Mouse (Mus musculus): Measurements from ENCODE around the gene Tmem199. TPM values are rescaled to one million over a fixed set of nuclear protein-coding genes. Genes with fewer than 3 reads are reported as not detected.
"Not testable (repeated sequence)": the region's sequence is repeated elsewhere in the genome, so short reads cannot be mapped to it uniquely, and the experiment has no call there.

The Tmem199 gene
- total RNA-seq (2021) = 10 to 100 TPM; 13.4 to 15.0 TPM
- long read RNA-seq, experiment 1, transcript Tmem199-201 (6 exons, 1,347 nt) = major isoform, 25 of 26 reads
- long read RNA-seq, experiment 1, partial matches to known transcripts = 1 of 26 reads
- long read RNA-seq, experiment 1, other reads (novel, unspliced or antisense) = 0 of 26 reads
- long read RNA-seq, experiment 2, transcript Tmem199-201 (6 exons, 1,347 nt) = major isoform, 18 of 19 reads
- long read RNA-seq, experiment 2, partial matches to known transcripts = 0 of 19 reads
- long read RNA-seq, experiment 2, other reads (novel, unspliced or antisense) = 1 of 19 reads

DNA sequence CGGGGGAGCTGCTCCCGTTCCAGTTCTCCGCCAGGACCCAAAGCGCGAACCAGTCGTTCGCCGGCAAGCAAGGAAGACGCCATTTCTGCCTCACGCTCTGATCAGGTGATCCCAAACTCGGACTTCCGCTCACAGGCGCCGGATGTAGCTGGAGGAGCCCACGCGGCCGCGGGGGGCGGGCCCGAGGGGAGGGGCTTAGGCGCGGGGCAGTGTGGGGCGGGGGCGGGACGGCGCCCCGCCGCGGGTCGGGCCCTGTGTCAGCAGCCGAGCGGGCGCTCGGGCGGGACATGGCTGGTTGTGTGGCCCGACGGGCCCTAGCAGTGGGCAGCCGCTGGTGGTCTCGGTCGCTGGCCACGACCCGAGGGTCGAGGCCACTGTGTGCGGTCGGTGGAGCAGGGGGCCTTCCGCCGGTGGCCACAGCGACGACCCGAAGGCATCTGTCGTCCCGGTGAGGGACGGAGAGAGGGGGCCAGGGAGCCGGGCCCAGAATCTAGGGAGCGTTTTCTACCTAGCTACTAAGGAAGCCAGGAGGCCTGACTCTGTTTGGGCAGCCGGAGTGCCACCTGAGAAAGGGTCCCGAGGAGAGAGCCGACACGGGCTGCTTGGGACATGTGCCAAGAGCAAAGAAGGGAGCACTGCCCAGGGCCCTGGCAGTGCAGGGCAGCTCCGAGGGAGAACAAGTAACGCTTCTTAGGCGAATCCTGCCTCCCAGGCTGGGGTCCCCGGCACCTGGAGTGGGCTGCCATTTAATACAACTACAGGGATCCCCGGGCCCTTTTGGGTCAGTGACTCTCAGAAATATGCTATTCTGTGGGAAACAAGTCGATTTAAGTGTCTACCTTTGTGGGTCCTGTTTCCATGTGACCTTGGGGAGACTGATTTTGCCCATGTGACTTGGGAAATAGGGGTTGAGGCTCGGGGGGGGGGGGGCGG lies at the start of gene Tmem199, which contains the start of gene Poldip2:
Gene Tmem199, minus strand, starts transcription at position 148 of the 933 bp plus-strand sequence.
Gene Poldip2, plus strand, starts transcription at position 169 of the 933 bp plus-strand sequence.
- intact Hi-C loops (cut with DNase I; ENCODE audit: low total_unique reads) = no loop called here
- peak; percentile 92 for DNase-seq

DNA sequence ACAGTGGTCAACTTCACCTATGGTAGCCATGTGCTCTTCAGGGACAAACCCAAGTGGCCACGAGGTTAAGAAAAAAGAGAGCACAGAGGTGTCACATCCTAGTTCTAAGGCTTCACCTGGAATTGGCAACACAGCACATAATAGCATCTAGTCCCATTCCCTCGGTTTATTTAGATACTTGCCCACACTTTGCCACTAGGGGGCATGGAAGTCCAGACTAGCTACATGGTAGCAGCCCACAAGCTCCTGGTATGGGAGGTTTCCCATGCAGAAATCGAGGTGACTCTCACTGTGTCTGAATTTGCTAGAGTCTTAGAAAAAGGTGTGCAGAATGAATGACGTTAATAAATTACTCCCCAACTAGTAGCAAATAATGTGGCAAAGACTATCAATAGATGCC lies 48.5 kb upstream of the Tmem199 start:
- peak; percentile 52 for DNase-seq
- intact Hi-C loops (cut with DNase I; ENCODE audit: low total_unique reads) = no loop called here

DNA sequence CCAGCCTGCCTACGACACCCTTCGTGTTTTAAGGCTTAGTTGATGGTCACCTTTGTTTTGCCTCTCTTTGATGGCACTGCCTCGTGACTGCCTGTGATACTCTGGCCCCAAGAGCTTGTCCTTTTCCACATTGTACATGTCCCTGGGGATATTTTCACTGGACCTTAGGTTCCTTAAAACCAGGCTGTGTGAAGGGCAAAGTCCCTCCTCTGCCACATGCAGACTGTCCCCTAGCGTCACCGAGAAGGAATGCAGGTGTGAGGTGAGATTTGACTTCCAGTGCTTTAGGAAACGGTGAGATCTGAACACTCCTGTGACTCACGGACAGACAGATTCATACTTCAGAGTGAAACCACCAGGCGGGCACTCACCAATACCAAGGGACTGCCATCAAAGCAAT lies 45.3 kb upstream of the Tmem199 start:
- no peak for DNase-seq
- intact Hi-C loops (cut with DNase I; ENCODE audit: low total_unique reads) = loop anchor here (5.0 kb wide), 1 partner anchor 270 kb away; the partner anchor contains the start of gene Lyrm9

DNA sequence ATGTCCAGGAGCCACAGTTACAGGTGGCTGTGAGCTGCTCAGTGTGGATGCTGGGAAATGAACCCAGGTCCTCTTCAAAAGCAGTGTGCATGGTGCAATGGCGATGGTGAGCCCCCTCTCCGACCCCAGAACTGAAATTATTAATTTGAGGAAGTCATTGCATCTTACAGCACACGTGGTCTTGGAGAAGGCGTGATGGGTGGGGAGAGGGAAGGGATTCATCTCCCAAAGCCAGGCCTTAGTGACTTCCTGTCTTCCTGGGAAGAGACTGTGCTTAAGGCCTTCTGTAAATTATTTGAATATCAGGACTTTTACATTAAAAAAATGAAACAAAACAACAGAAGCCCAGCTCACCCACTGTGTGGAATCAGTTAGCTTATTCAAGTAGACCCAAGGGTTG lies 44.1 kb upstream of the Tmem199 start:
- intact Hi-C loops (cut with DNase I; ENCODE audit: low total_unique reads) = loop anchor here (5.0 kb wide), 1 partner anchor 271 kb away; the partner anchor contains the start of gene Lyrm9
- no peak for DNase-seq

DNA sequence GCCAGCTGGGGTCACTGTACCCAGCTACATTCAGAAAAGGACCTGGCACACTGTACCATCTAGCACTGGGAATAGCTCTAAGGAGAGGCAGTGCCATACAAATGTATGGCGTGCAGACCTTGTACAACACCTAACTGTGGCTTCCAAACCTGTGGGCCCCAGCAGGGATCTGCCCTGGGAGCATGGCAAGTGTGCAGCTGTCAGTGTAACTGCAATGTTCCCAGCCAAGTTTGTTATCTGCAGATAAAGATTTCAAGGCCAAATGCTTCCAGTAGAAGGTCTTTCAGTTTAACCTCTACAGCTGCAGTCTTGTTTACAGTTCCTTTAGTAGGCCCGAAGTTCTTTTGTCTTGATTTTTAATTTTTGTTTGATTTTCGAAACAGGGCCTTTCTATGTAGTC lies 43.7 kb upstream of the Tmem199 start:
- intact Hi-C loops (cut with DNase I; ENCODE audit: low total_unique reads) = loop anchor here (5.0 kb wide), 1 partner anchor 272 kb away; the partner anchor contains the start of gene Lyrm9
- DNase-seq = no peak

DNA sequence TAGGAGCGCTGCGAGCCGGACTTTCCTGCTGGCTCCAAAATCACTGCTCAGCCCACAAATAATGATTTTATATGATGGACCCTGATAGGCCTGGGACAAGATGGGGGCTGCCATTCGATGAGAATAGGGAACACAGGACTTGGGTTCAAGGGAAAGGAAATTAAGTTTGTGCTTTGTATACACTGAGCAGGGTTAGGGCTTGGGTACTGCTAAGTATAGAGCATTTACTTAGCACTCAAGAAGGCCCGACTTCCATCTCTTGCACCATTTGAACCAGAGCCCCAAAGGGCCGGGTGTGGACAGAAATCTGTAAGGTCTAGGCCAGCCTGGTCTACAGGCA lies 39.1 kb upstream of the Tmem199 start:
- DNase-seq = no peak
- intact Hi-C loops (cut with DNase I; ENCODE audit: low total_unique reads) = no loop called here

DNA sequence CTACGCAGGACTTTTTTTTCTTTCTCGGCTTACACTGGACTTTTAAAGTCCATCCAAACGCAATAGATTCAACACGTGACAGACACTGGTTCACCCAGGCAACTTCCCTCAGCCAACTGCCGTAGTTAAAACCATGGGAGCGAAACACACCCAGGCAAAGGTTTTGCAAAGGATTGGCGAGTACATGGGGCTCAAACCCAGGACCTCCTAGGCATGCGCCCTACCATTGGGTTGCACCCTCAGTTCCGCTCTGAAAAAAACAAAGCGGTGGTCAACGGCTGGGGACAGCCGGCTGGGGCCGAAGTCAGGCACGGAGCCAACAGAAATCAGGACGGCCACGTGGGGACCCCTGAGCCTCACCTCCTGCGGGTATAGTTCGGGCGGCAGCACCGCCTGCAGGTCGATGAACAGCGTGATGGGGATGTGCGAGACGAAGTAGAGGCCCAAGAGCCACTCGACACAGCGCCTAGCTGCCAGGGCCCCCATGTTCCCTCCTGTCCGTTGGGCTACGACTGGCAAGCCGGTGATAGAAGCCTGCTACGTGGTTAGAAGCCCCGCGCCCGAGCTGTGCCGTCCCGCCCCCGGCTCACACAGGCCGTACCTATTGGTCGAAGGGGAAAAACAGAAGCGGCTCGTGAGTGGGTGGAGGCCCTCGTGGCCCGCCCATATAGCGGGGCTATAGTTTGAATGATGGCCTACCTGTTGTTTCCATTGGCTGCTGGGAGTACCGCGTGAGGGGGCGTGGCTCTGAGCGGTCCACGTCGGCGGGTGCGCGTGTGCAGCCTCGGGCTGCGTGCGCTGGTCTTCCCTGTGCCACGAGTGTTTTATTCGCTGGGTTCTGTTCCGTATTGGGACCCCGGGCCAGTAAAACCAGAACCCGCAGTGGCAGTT lies 38.4 kb upstream of the Tmem199 start, which contains the start of gene Tmem97:
Gene Tmem97, minus strand, starts transcription at position 610 of the 891 bp plus-strand sequence.
- intact Hi-C loops (cut with DNase I; ENCODE audit: low total_unique reads) = no loop called here
- DNase-seq = peak; percentile 95

DNA sequence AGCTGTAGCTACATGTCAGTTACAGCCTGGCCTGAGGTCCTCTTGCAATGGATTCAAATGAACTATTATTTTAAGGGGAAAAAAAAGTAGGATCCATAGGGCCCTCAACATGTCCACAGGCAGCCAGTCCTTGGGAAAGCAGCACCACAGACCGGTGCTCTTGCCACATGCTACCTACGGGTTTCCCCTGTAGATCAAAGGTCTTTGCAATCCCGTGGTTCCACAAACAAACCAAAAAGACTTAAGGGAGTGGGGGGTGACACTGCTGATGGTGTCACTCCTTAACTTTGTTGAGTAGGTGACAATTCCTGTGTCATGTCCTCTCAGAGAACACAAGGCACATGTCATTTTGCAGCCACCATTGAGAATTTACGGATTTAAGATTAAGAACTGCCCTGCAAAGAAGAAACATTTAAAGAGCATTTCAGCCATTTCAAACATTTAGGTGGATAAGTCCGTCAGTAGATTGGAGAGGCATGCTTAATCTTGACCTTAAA lies 37.6 kb upstream of the Tmem199 start:
- intact Hi-C loops (cut with DNase I; ENCODE audit: low total_unique reads) = no loop called here
- DNase-seq = no peak

GRCm38 (mm10) chr11:78547718-78548460 lies 35.9 kb upstream of the Tmem199 start:
- intact Hi-C loops (cut with DNase I; ENCODE audit: low total_unique reads) = no loop called here

DNA sequence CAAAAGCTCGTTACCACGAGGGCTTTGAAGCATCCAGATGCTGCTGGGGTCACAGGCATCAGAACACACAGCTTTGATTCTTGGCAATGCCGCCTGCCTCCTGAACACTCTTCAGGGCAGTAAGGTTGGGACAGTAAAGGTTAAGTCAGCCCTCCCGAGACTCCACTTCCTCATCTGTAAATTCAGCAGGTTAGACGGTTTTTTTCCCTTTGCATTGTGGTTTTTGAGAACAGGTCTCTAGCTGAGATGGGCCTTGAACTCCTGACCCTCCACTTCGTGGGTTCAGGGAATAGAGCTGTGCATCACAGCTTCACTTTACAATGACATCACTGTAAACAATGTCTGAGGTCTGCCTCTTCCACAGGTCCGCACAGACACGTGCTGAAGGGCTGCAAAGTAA lies 33.2 kb upstream of the Tmem199 start:
- DNase-seq = no peak
- intact Hi-C loops (cut with DNase I; ENCODE audit: low total_unique reads) = no loop called here

More at GRCm38 (mm10) chr11:78547718-78548460, 35.9 kb upstream of the Tmem199 start:
- DNase-seq = no peak

DNA sequence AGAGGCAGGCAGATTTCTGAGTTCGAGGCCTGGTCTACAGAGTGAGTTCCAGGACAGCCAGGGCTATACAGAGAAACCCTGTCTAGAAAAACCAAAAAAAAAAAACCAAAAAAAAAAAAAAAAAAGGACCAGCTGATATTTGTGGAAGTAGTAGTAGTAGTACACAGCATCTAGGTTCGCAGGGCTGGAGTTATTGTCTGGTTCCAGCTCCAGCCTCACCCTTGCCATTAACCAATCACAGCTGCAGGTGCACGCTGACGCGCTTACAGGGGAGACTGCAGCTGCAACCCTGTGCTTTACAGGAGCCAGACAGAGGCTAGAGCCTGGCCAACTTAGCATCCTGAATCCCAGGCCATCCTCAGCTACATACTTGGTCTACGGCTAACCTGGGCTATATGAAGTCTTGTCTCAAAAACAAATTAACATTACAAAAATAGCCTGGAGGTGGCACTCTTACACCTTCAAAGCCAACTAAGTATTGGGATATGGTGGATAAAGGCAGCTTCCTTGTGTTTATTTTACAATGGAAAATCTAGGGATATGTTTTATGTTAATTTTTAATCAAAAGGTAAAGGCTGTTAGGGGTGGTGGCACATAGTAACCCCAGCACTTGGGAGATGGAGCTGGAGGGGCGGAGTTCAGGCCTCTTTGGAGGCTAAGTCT lies 32.6 kb upstream of the Tmem199 start:
- intact Hi-C loops (cut with DNase I; ENCODE audit: low total_unique reads) = no loop called here
- DNase-seq = no peak

GRCm38 (mm10) chr11:78540358-78540757 lies 28.4 kb upstream of the Tmem199 start:
- DNase-seq = no peak
- intact Hi-C loops (cut with DNase I; ENCODE audit: low total_unique reads) = no loop called here

DNA sequence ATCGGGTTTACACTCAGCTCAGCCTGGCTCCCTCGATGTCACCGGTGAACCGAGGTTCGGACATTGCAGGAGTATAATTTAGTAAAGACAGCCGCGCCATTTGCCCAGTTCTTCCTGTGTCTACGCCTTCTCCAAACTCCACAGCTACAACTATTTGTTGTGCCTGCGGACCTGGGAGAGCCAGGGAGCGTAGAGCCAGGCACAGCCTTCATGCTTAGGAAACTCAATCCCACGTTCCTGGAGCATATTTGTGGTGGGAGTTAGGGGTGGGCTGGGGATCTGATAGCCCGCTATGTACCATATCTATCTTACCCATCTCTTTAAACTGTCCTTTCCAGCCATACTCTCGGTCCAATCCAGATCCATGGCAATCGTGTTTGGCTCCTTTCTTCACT lies 24.7 kb upstream of the Tmem199 start:
- no peak for DNase-seq
- intact Hi-C loops (cut with DNase I; ENCODE audit: low total_unique reads) = no loop called here

GRCm38 (mm10) chr11:78536080-78536689 lies 24.2 kb upstream of the Tmem199 start, which contains the start of the genes Tnfaip1 and Ift20:
Gene Tnfaip1, minus strand, starts transcription at chr11:78536332.
Gene Ift20, plus strand, starts transcription at chr11:78536361.
- peak; percentile 98 for DNase-seq
- intact Hi-C loops (cut with DNase I; ENCODE audit: low total_unique reads) = no loop called here

- no peak for DNase-seq
These were observed 23.6 kb upstream of the Tmem199 start for GRCm38 (mm10) chr11:78535376-78536079.

DNA sequence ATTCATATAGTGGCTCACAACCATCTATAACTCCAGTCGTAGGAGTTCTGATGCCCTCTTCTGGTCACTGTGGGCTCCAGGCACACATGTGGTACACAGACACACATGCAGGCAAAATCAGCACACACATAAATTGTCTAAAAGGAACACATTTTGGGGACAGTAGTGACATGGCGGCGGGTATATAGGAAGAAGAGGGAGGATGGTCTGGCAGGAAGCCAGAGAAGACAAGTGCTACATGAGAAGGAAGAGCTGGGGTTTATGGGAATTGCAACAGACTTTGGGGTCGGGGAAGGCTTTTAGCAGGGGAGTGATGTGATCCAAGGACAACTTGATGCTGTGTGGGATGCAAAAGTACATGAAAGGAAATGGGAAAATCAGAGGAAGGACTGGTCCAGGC lies 22.5 kb upstream of the Tmem199 start:
- DNase-seq = no peak
- intact Hi-C loops (cut with DNase I; ENCODE audit: low total_unique reads) = no loop called here

More at GRCm38 (mm10) chr11:78535376-78536079, 23.6 kb upstream of the Tmem199 start:
- intact Hi-C loops (cut with DNase I; ENCODE audit: low total_unique reads) = no loop called here

DNA sequence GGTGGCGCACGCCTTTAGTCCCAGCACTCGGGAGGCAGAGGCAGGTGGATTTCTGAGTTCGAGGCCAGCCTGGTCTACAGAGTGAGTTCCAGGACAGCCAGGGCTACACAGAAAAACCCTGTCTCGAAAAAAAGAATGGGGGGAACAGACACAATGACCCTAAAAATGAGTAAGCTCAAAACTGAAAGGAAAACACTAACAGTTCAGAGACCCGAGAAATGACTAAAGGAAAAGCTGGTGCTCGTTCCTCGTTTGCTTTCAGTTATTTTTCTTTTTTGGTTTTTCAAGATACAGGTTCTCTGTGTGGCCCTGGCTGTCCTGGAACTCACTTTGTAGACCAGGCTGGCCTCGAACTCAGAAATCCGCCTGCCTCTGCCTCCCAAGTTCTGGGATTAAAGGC lies 19.5 kb upstream of the Tmem199 start:
- DNase-seq; intact Hi-C loops (cut with DNase I; ENCODE audit: low total_unique reads): not testable (repeated sequence)

Measured in gastrocnemius, postnatal 14 days (tissue).